ENCODE assay signal across 11 mouse cellular contexts in genomic region chr9:107971690-107972541, GRCm38 (mm10). TPM values are rescaled to one million over a fixed set of nuclear protein-coding genes. Genes with fewer than 3 reads are reported as not detected.
DNase-seq lines count a peak whose midpoint lies in the region; ATAC-seq and TF ChIP-seq lines count a peak whose summit lies in the region.
"Had no signal": no experiment of that assay in that cellular context is flagged by ENCODE, and none has a peak within 500 bp of the region (broad histone marks: within the 10 kb centered on the region; RNA-seq: fewer than 3 reads in every experiment).

No protein-coding gene starts in this region.

- H3K4me1 ChIP-seq in liver, embryonic 13.5 days (replicated peaks): peaks cover 74% of the 10 kb centered on the region
- no peaks in the 10 kb centered on the region for H3K4me1 ChIP-seq in cerebellum, adult 2 months (ENCODE audit: control insufficient read depth, insufficient read depth, low read length)
- no peaks in the 10 kb centered on the region for H3K4me1 ChIP-seq in midbrain, postnatal 0 days (ENCODE audit: insufficient read depth, low read length)
- H3K4me1 ChIP-seq: hindbrain, embryonic 15.5 days had no signal

- no peak for TF ChIP-seq POLR2A in cerebellum, adult 2 months (IDR thresholded peaks at IDR 0.05; ENCODE audit: borderline replicate concordance, insufficient read depth, low read length)

- no peaks in the 10 kb centered on the region for H3K27me3 ChIP-seq in liver, embryonic 13.5 days
- no peaks in the 10 kb centered on the region for H3K27me3 ChIP-seq in cerebellum, adult 2 months (ENCODE audit: control insufficient read depth, insufficient read depth, low read length)
- no peaks in the 10 kb centered on the region for H3K27me3 ChIP-seq in midbrain, postnatal 0 days (ENCODE audit: insufficient read depth, low read length)
- H3K27me3 ChIP-seq: embryonic facial prominence, embryonic 15.5 days; hindbrain, embryonic 15.5 days had no signal

- TF ChIP-seq CTCF in cerebellum, adult 2 months (IDR thresholded peaks at IDR 0.05; ENCODE audit: borderline replicate concordance, insufficient read depth, low read depth, low read length): no peak
- no peak for TF ChIP-seq CTCF in midbrain, postnatal 0 days (IDR thresholded peaks at IDR 0.05)

- H3K36me3 ChIP-seq in liver, embryonic 13.5 days: peaks cover 44% of the 10 kb centered on the region
- H3K36me3 ChIP-seq in midbrain, postnatal 0 days (ENCODE audit: insufficient read depth, low read length): peaks cover 6% of the 10 kb centered on the region; the same call in 1 of the 2 replicates
- H3K36me3 ChIP-seq: hindbrain, embryonic 15.5 days had no signal

- peak overlapping the region; percentile 49 for H3K4me2 ChIP-seq in liver, embryonic 13.5 days
- H3K4me2 ChIP-seq in midbrain, postnatal 0 days (ENCODE audit: low read depth, low read length, poor library complexity, severe bottlenecking): no peak overlapping the region
- H3K4me2 ChIP-seq: embryonic facial prominence, embryonic 15.5 days; hindbrain, embryonic 15.5 days had no signal

- WGBS in liver, embryonic 13.5 days (ENCODE audit: insufficient replicate concordance): 15% methylated on average over 8 of the region's 8 CpGs
- 67% methylated on average over 8 of the region's 8 CpGs for WGBS in cerebellum, adult 2 months
- 87% methylated on average over 8 of the region's 8 CpGs for WGBS in midbrain, postnatal 0 days

- H3K27ac ChIP-seq in liver, embryonic 13.5 days: peak overlapping the region; percentile 98
- no peak overlapping the region for H3K27ac ChIP-seq in cerebellum, adult 2 months (ENCODE audit: insufficient read depth, low read length)
- H3K27ac ChIP-seq in midbrain, postnatal 0 days (ENCODE audit: low read depth, low read length): no peak overlapping the region
- H3K27ac ChIP-seq: embryonic facial prominence, embryonic 15.5 days; hindbrain, embryonic 15.5 days; macrophage had no signal

- peak overlapping the region; percentile 3; the same call in 1 of the 2 replicates for H3K4me3 ChIP-seq in liver, embryonic 13.5 days (replicated peaks)
- no peak overlapping the region for H3K4me3 ChIP-seq in cerebellum, adult 2 months (replicated peaks; ENCODE audit: insufficient read depth, low read depth, low read length)
- no peak overlapping the region for H3K4me3 ChIP-seq in midbrain, postnatal 0 days (ENCODE audit: low read depth, low read length)
- H3K4me3 ChIP-seq: embryonic facial prominence, embryonic 15.5 days; hindbrain, embryonic 15.5 days had no signal

- DNase-seq in lung, postnatal 10 days: peak; percentile 45
- no peak for DNase-seq in lung, postnatal 14 days
- DNase-seq in heart, adult 9 months (ENCODE audit: low spot score in 2 of 2): peak; percentile 73 to 81
- peak; percentile 90 for DNase-seq in liver, embryonic 13.5 days
- no peak for DNase-seq in cerebellum, adult 2 months
- no peak for DNase-seq in adrenal gland, adult 8-10 months
- no peak for DNase-seq in gastrocnemius, postnatal 10 days
- no peak for DNase-seq in midbrain, postnatal 0 days (ENCODE audit: low spot score)

- peak overlapping the region; percentile 69 for H3K9ac ChIP-seq in liver, embryonic 13.5 days
- no peak overlapping the region for H3K9ac ChIP-seq in midbrain, postnatal 0 days (replicated peaks; ENCODE audit: low read length, poor library complexity, severe bottlenecking)
- H3K9ac ChIP-seq: embryonic facial prominence, embryonic 15.5 days; hindbrain, embryonic 15.5 days had no signal

- ATAC-seq in liver, embryonic 13.5 days (ENCODE audit: low read depth): peak; percentile 80
- no peak for ATAC-seq in midbrain, postnatal 0 days (ENCODE audit: low FRiP score)

- no peaks in the 10 kb centered on the region for H3K9me3 ChIP-seq in liver, embryonic 13.5 days (replicated peaks)
- H3K9me3 ChIP-seq in midbrain, postnatal 0 days (ENCODE audit: low read length): no peaks in the 10 kb centered on the region
- H3K9me3 ChIP-seq: embryonic facial prominence, embryonic 15.5 days; hindbrain, embryonic 15.5 days had no signal

RNA-seq across cellular contexts. Expression of gene Uba7, which starts 3.4 kb away (rescaled TPM):
- polyA plus RNA-seq in liver, embryonic 13.5 days (2015; fragmentation: Nextera tagmentation; extraction: Ambion mirVana): 56.5 and 56.9 TPM in 2 replicates
- 8.0 and 10.0 TPM in 2 replicates for polyA plus RNA-seq in cerebellum, adult 2 months (2012; rRNA removed)
- total RNA-seq in adrenal gland, adult 8-10 months (2022): 10 to 100 TPM; 17.4 to 48.9 (median 25.9) TPM
- 1 to 10 TPM; 4.4 to 6.5 TPM for total RNA-seq in gastrocnemius, postnatal 10 days (2021)
- 1.9 and 4.2 TPM in 2 replicates for total RNA-seq in midbrain, postnatal 0 days (2014; rRNA removed)
- 5.0 and 5.7 TPM in 2 replicates for polyA plus RNA-seq in midbrain, postnatal 0 days (2015; fragmentation: Nextera tagmentation; extraction: Ambion mirVana)

RNA-seq across cellular contexts. Expression of gene Gm20661, which starts 10.9 kb away (rescaled TPM):
- 0.53 and 0.56 TPM in 2 replicates for polyA plus RNA-seq in liver, embryonic 13.5 days (2015; fragmentation: Nextera tagmentation; extraction: Ambion mirVana)
- 0.20 and 0.38 TPM in 2 replicates for polyA plus RNA-seq in cerebellum, adult 2 months (2012; rRNA removed)
- total RNA-seq in adrenal gland, adult 8-10 months (2022): under 1 TPM in 3 of 4 experiments, not detected in 1; 0.32 to 0.43 (median 0.37) TPM
- total RNA-seq in gastrocnemius, postnatal 10 days (2021): under 1 TPM; 0.47 to 0.59 TPM
- 0.55 TPM in 1 of 2 replicates, not detected in the other for total RNA-seq in midbrain, postnatal 0 days (2014; rRNA removed)
- 0.33 and 0.48 TPM in 2 replicates for polyA plus RNA-seq in midbrain, postnatal 0 days (2015; fragmentation: Nextera tagmentation; extraction: Ambion mirVana)

RNA-seq across cellular contexts. Expression of gene Inka1, which starts 13.8 kb away (rescaled TPM):
- 55.7 and 60.5 TPM in 2 replicates for polyA plus RNA-seq in liver, embryonic 13.5 days (2015; fragmentation: Nextera tagmentation; extraction: Ambion mirVana)
- 4.1 and 5.7 TPM in 2 replicates for polyA plus RNA-seq in cerebellum, adult 2 months (2012; rRNA removed)
- 1 to 10 TPM; 4.7 to 6.0 (median 5.0) TPM for total RNA-seq in adrenal gland, adult 8-10 months (2022)
- total RNA-seq in gastrocnemius, postnatal 10 days (2021): 10 to 100 TPM in 1 of 2 experiments, 1 to 10 TPM in 1; 8.8 to 14.0 TPM
- 12.3 and 14.8 TPM in 2 replicates for total RNA-seq in midbrain, postnatal 0 days (2014; rRNA removed)
- polyA plus RNA-seq in midbrain, postnatal 0 days (2015; fragmentation: Nextera tagmentation; extraction: Ambion mirVana): 16.2 and 18.1 TPM in 2 replicates

RNA-seq across cellular contexts. Expression of gene Cdhr4, which starts 20.4 kb away (rescaled TPM):
- polyA plus RNA-seq in liver, embryonic 13.5 days (2015; fragmentation: Nextera tagmentation; extraction: Ambion mirVana): 1.1 and 1.2 TPM in 2 replicates
- polyA plus RNA-seq in cerebellum, adult 2 months (2012; rRNA removed): 2.2 and 4.1 TPM in 2 replicates
- 1 to 10 TPM in 2 of 4 experiments, under 1 TPM in 2; 0.66 to 1.3 (median 1.0) TPM for total RNA-seq in adrenal gland, adult 8-10 months (2022)
- total RNA-seq in gastrocnemius, postnatal 10 days (2021): 1 to 10 TPM in 1 of 2 experiments, under 1 TPM in 1; 0.54 to 1.0 TPM
- total RNA-seq in midbrain, postnatal 0 days (2014; rRNA removed): 0.42 and 5.6 TPM in 2 replicates
- 0.59 and 1.1 TPM in 2 replicates for polyA plus RNA-seq in midbrain, postnatal 0 days (2015; fragmentation: Nextera tagmentation; extraction: Ambion mirVana)

RNA-seq across cellular contexts. Expression of gene Traip, which starts 22.0 kb away (rescaled TPM):
- polyA plus RNA-seq in liver, embryonic 13.5 days (2015; fragmentation: Nextera tagmentation; extraction: Ambion mirVana): 17.3 and 18.9 TPM in 2 replicates
- 1.5 and 2.2 TPM in 2 replicates for polyA plus RNA-seq in cerebellum, adult 2 months (2012; rRNA removed)
- total RNA-seq in adrenal gland, adult 8-10 months (2022): 1 to 10 TPM; 2.2 to 7.0 (median 4.2) TPM
- total RNA-seq in gastrocnemius, postnatal 10 days (2021): 1 to 10 TPM; 1.6 to 2.2 TPM
- 9.0 and 11.4 TPM in 2 replicates for total RNA-seq in midbrain, postnatal 0 days (2014; rRNA removed)
- 11.6 and 12.0 TPM in 2 replicates for polyA plus RNA-seq in midbrain, postnatal 0 days (2015; fragmentation: Nextera tagmentation; extraction: Ambion mirVana)

Comparison
In these comparisons a context has a peak if more than half of its experiments do, and no peak if none do; other contexts are left out.
1. DNase-seq: peak in lung, postnatal 10 days (single experiment), heart, adult 9 months (2 of 2) and liver, embryonic 13.5 days (single experiment); none in lung, postnatal 14 days (single experiment), cerebellum, adult 2 months (0 of 2), adrenal gland, adult 8-10 months (single experiment), gastrocnemius, postnatal 10 days (single experiment) and midbrain, postnatal 0 days (single experiment).